In the genomic region with DNA sequence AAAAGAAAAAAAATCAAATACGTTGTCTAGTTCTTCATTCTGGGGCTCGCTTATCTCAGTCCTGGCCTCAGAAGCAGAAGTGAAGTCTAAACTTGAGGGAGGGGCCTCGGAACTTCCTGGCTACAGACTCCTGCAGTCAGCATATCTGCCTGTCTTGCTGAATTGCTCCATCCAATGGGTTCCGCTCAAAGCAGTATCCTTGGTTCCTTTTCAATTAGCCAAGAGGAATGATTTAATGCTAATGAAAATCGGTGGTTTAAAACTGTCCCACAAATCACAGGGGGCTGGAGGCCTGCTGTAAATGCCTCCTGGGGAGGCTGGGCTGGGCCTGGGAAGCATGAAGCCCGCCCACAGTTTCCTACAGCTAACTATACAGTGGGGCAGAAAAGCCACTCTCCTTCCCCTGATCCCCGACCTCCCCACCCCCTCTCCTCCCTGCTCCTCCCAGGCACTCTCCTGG, we compare ENCODE assay signal across 10 mouse cellular contexts. TPM values are rescaled to one million over a fixed set of nuclear protein-coding genes. Genes with fewer than 3 reads are reported as not detected.
DNase-seq lines count a peak whose midpoint lies in the region; ATAC-seq and TF ChIP-seq lines count a peak whose summit lies in the region.
"Had no signal": no experiment of that assay in that cellular context is flagged by ENCODE, and none has a peak within 500 bp of the region (broad histone marks: within the 10 kb centered on the region; RNA-seq: fewer than 3 reads in every experiment).

No protein-coding gene starts in this region.

- peaks cover 15% of the 10 kb centered on the region; the same call in 1 of the 2 replicates for H3K4me1 ChIP-seq in hindbrain, postnatal 0 days (ENCODE audit: insufficient read depth, low read length)
- peaks cover 42% of the 10 kb centered on the region for H3K4me1 ChIP-seq in hindbrain, embryonic 13.5 days (replicated peaks)
- H3K4me1 ChIP-seq in heart, embryonic 12.5 days (replicated peaks), result peaks cover 33% of the 10 kb centered on the region

- H3K9ac ChIP-seq in hindbrain, postnatal 0 days (replicated peaks; ENCODE audit: low read length), result no peak overlapping the region
- H3K9ac ChIP-seq in hindbrain, embryonic 13.5 days, result no peak overlapping the region
- H3K9ac ChIP-seq in heart, embryonic 12.5 days, result no peak overlapping the region
- H3K9ac ChIP-seq: embryonic facial prominence, embryonic 13.5 days had no signal

- H3K27ac ChIP-seq in hindbrain, postnatal 0 days, result peak overlapping the region; percentile 68; the same call in 1 of the 2 replicates
- no peak overlapping the region for H3K27ac ChIP-seq in hindbrain, embryonic 13.5 days
- H3K27ac ChIP-seq in heart, embryonic 12.5 days (ENCODE audit: poor library complexity, severe bottlenecking), result peak overlapping the region; percentile 37; the same call in 1 of the 2 replicates
- H3K27ac ChIP-seq: embryonic facial prominence, embryonic 13.5 days had no signal

- H3K4me3 ChIP-seq in hindbrain, postnatal 0 days (ENCODE audit: low read length), result no peak overlapping the region
- no peak overlapping the region for H3K4me3 ChIP-seq in hindbrain, embryonic 13.5 days
- H3K4me3 ChIP-seq in heart, embryonic 12.5 days, result no peak overlapping the region
- H3K4me3 ChIP-seq: embryonic facial prominence, embryonic 13.5 days; megakaryocyte, embryonic 14.5 days had no signal

- TF ChIP-seq CTCF in hindbrain, postnatal 0 days (IDR thresholded peaks at IDR 0.05; ENCODE audit: low read depth), result no peak

- H3K9me3 ChIP-seq in hindbrain, postnatal 0 days (ENCODE audit: low read length), result no peaks in the 10 kb centered on the region
- H3K9me3 ChIP-seq in hindbrain, embryonic 13.5 days, result no peaks in the 10 kb centered on the region
- H3K9me3 ChIP-seq in heart, embryonic 12.5 days (replicated peaks), result no peaks in the 10 kb centered on the region
- H3K9me3 ChIP-seq: embryonic facial prominence, embryonic 13.5 days; megakaryocyte, embryonic 14.5 days had no signal

- DNase-seq in hindbrain, postnatal 0 days (ENCODE audit: low spot score), result no peak
- peak; percentile 64 for DNase-seq in ES-CJ7 (ENCODE audit: low read depth, low spot score)
- DNase-seq in lung, postnatal 4 days, result peak; percentile 38 to 50
- DNase-seq in retina, postnatal 1 day, result no peak
- no peak for DNase-seq in frontal cortex, postnatal 14 days (ENCODE audit: low spot score in 2 of 2)

- no peak overlapping the region for H3K4me2 ChIP-seq in hindbrain, postnatal 0 days (ENCODE audit: low read depth, low read length)
- H3K4me2 ChIP-seq in hindbrain, embryonic 13.5 days, result no peak overlapping the region
- H3K4me2 ChIP-seq in heart, embryonic 12.5 days, result peak overlapping the region; percentile 21; the same call in 1 of the 2 replicates
- H3K4me2 ChIP-seq: embryonic facial prominence, embryonic 13.5 days had no signal

- no peaks in the 10 kb centered on the region for H3K36me3 ChIP-seq in hindbrain, postnatal 0 days (ENCODE audit: insufficient read depth, low read length)
- no peaks in the 10 kb centered on the region for H3K36me3 ChIP-seq in hindbrain, embryonic 13.5 days
- H3K36me3 ChIP-seq in heart, embryonic 12.5 days, result no peaks in the 10 kb centered on the region
- H3K36me3 ChIP-seq: embryonic facial prominence, embryonic 13.5 days had no signal

- WGBS in hindbrain, postnatal 0 days, result 16% methylated on average over 7 of the region's 7 CpGs
- WGBS in hindbrain, embryonic 13.5 days, result 9% methylated on average over 7 of the region's 7 CpGs
- WGBS in heart, embryonic 12.5 days, result 13% methylated on average over 7 of the region's 7 CpGs

- H3K27me3 ChIP-seq in hindbrain, postnatal 0 days (ENCODE audit: insufficient read depth, low read length), result no peaks in the 10 kb centered on the region
- H3K27me3 ChIP-seq in hindbrain, embryonic 13.5 days, result no peaks in the 10 kb centered on the region
- no peaks in the 10 kb centered on the region for H3K27me3 ChIP-seq in heart, embryonic 12.5 days (replicated peaks)
- H3K27me3 ChIP-seq: embryonic facial prominence, embryonic 13.5 days; megakaryocyte, embryonic 14.5 days had no signal

- no peak for ATAC-seq in hindbrain, postnatal 0 days
- no peak for ATAC-seq in hindbrain, embryonic 13.5 days (ENCODE audit: low FRiP score)
- peak; percentile 52; the same call in 1 of the 2 replicates for ATAC-seq in heart, embryonic 12.5 days (ENCODE audit: insufficient number of reproducible peaks, low FRiP score)
- no peak for ATAC-seq in megakaryocyte-erythroid progenitor cell, adult 5-6 weeks (replicated peaks; ENCODE audit: low FRiP score, low TSS enrichment, poor library complexity, severe bottlenecking)

RNA-seq across cellular contexts. Expression of gene Nav1, which starts 12.9 kb away (rescaled TPM):
- 90.0 and 106 TPM in 2 replicates for total RNA-seq in hindbrain, postnatal 0 days (2014; rRNA removed)
- 38.6 and 39.9 TPM in 2 replicates for polyA plus RNA-seq in hindbrain, postnatal 0 days (2015; fragmentation: Nextera tagmentation; extraction: Ambion mirVana)
- 42.3 and 42.6 TPM in 2 replicates for polyA plus RNA-seq in hindbrain, embryonic 13.5 days (2015; fragmentation: Nextera tagmentation; extraction: Ambion mirVana)
- 38.9 and 45.1 TPM in 2 replicates for polyA plus RNA-seq in heart, embryonic 12.5 days (2016; fragmentation: Nextera tagmentation; extraction: Ambion mirVana)
- total RNA-seq in megakaryocyte-erythroid progenitor cell, adult 5-6 weeks (2014; fragmentation: Nextera tagmentation), result 0.79 and 3.6 TPM in 2 replicates
- 0.30 and 0.47 TPM in 2 replicates for total RNA-seq in megakaryocyte-erythroid progenitor cell, adult 5-6 weeks (2017)

Comparison
In these comparisons a context has a peak if more than half of its experiments do, and no peak if none do; other contexts are left out.
1. DNase-seq: peak in ES-CJ7 (single experiment) and lung, postnatal 4 days (2 of 2); none in hindbrain, postnatal 0 days (single experiment), retina, postnatal 1 day (single experiment) and frontal cortex, postnatal 14 days (0 of 2).